Mouse (Mus musculus): ENCODE results near the gene Polr2m. TPM values are rescaled to one million over a fixed set of nuclear protein-coding genes. Genes with fewer than 3 reads are reported as not detected.

Polr2m gene
- polyA plus RNA-seq (2014; fragmentation: Nextera tagmentation; extraction: Ambion mirVana): 461 and 472 TPM in 2 replicates

- peak within 1 kb of the TSS; percentile 79 for H3K4me2 ChIP-seq (ENCODE audit: low read depth, low read length, severe bottlenecking)
- peaks cover 5% of the 10 kb centered on the region; the same call in 1 of the 2 replicates for H3K4me1 ChIP-seq (replicated peaks; ENCODE audit: control insufficient read depth, insufficient read depth, low read length)
- peak within 1 kb of the TSS; percentile 100 for H3K9ac ChIP-seq (ENCODE audit: low read length)
- under 1% methylated on average over 70 of the region's 70 CpGs for WGBS
- peak; percentile 97 for DNase-seq (ENCODE audit: low spot score)
- H3K27ac ChIP-seq (ENCODE audit: low read depth, low read length): peak within 1 kb of the TSS; percentile 86
- H3K27me3 ChIP-seq (ENCODE audit: control insufficient read depth, insufficient read depth, low read length): no peaks in the 10 kb centered on the region
- H3K36me3 ChIP-seq (ENCODE audit: control insufficient read depth, insufficient read depth, low read length): peaks cover 16% of the 10 kb centered on the region
- peak within 1 kb of the TSS; percentile 94 for H3K4me3 ChIP-seq (ENCODE audit: low read depth, low read length)
- no peaks in the 10 kb centered on the region for H3K9me3 ChIP-seq (ENCODE audit: control insufficient read depth, low read length)
- ATAC-seq (replicated peaks; ENCODE audit: low FRiP score): peak; percentile 96
These were observed at the start of gene Polr2m for GRCm38 (mm10) chr9:71485475-71486094. Gene Polr2m (minus strand): TSS chr9:71485935.

- Histone ChIP-seq H3K4me2 (ENCODE audit: low read depth, low read length, severe bottlenecking) (no peak overlapping the region), H3K4me3 (ENCODE audit: low read depth, low read length) (no peak overlapping the region), H3K27me3 (ENCODE audit: control insufficient read depth, insufficient read depth, low read length) (no peaks in the 10 kb centered on the region), H3K36me3 (ENCODE audit: control insufficient read depth, insufficient read depth, low read length) (no peaks in the 10 kb centered on the region), H3K27ac (ENCODE audit: low read depth, low read length) (no peak overlapping the region), H3K9me3 (ENCODE audit: control insufficient read depth, low read length) (no peaks in the 10 kb centered on the region), H3K4me1 (replicated peaks; ENCODE audit: control insufficient read depth, insufficient read depth, low read length) (no peaks in the 10 kb centered on the region), H3K9ac (ENCODE audit: low read length) (no peak overlapping the region)
- no peak for DNase-seq (ENCODE audit: low spot score)
- 94% methylated on average over 2 of the region's 2 CpGs for WGBS
- no peak for ATAC-seq (replicated peaks; ENCODE audit: low FRiP score)
These were observed 49.3 kb upstream of the Polr2m start for GRCm38 (mm10) chr9:71535036-71535435.

- Histone ChIP-seq H3K4me3 (ENCODE audit: low read depth, low read length) (no peak overlapping the region), H3K4me2 (ENCODE audit: low read depth, low read length, severe bottlenecking) (no peak overlapping the region)
- WGBS: 76% methylated on average over 2 of the region's 2 CpGs
These were observed 44.2 kb upstream of the Polr2m start for GRCm38 (mm10) chr9:71529960-71530359.

GRCm38 (mm10) chr9:71527438-71527837, 41.7 kb upstream of the Polr2m start:
- DNase-seq (ENCODE audit: low spot score) (no peak), ATAC-seq (replicated peaks; ENCODE audit: low FRiP score) (no peak)
- Histone ChIP-seq H3K27ac (ENCODE audit: low read depth, low read length) (no peak overlapping the region), H3K4me3 (ENCODE audit: low read depth, low read length) (no peak overlapping the region), H3K4me1 (replicated peaks; ENCODE audit: control insufficient read depth, insufficient read depth, low read length) (no peaks in the 10 kb centered on the region), H3K9ac (ENCODE audit: low read length) (no peak overlapping the region), H3K4me2 (ENCODE audit: low read depth, low read length, severe bottlenecking) (no peak overlapping the region), H3K27me3 (ENCODE audit: control insufficient read depth, insufficient read depth, low read length) (no peaks in the 10 kb centered on the region), H3K9me3 (ENCODE audit: control insufficient read depth, low read length) (no peaks in the 10 kb centered on the region), H3K36me3 (ENCODE audit: control insufficient read depth, insufficient read depth, low read length) (no peaks in the 10 kb centered on the region)
- 81% methylated on average over 9 of the region's 9 CpGs for WGBS

More at GRCm38 (mm10) chr9:71529960-71530359, 44.2 kb upstream of the Polr2m start:
- DNase-seq (ENCODE audit: low spot score) (no peak), ATAC-seq (replicated peaks; ENCODE audit: low FRiP score) (no peak)
- H3K4me1 ChIP-seq (replicated peaks; ENCODE audit: control insufficient read depth, insufficient read depth, low read length): no peaks in the 10 kb centered on the region
- no peaks in the 10 kb centered on the region for H3K36me3 ChIP-seq (ENCODE audit: control insufficient read depth, insufficient read depth, low read length)
- H3K27me3 ChIP-seq (ENCODE audit: control insufficient read depth, insufficient read depth, low read length): no peaks in the 10 kb centered on the region
- H3K9ac ChIP-seq (ENCODE audit: low read length): no peak overlapping the region
- no peak overlapping the region for H3K27ac ChIP-seq (ENCODE audit: low read depth, low read length)
- no peaks in the 10 kb centered on the region for H3K9me3 ChIP-seq (ENCODE audit: control insufficient read depth, low read length)

GRCm38 (mm10) chr9:71523901-71524300, 38.2 kb upstream of the Polr2m start:
- no peaks in the 10 kb centered on the region for H3K36me3 ChIP-seq (ENCODE audit: control insufficient read depth, insufficient read depth, low read length)
- 90% methylated on average over 4 of the region's 4 CpGs for WGBS
- no peak overlapping the region for H3K9ac ChIP-seq (ENCODE audit: low read length)
- no peaks in the 10 kb centered on the region for H3K27me3 ChIP-seq (ENCODE audit: control insufficient read depth, insufficient read depth, low read length)
- H3K4me3 ChIP-seq (ENCODE audit: low read depth, low read length): no peak overlapping the region
- H3K4me1 ChIP-seq (replicated peaks; ENCODE audit: control insufficient read depth, insufficient read depth, low read length): no peaks in the 10 kb centered on the region
- H3K27ac ChIP-seq (ENCODE audit: low read depth, low read length): no peak overlapping the region
- ATAC-seq (replicated peaks; ENCODE audit: low FRiP score) (no peak), DNase-seq (ENCODE audit: low spot score) (no peak)
- H3K9me3 ChIP-seq (ENCODE audit: control insufficient read depth, low read length): no peaks in the 10 kb centered on the region
- no peak overlapping the region for H3K4me2 ChIP-seq (ENCODE audit: low read depth, low read length, severe bottlenecking)

- Histone ChIP-seq H3K36me3 (ENCODE audit: control insufficient read depth, insufficient read depth, low read length) (no peaks in the 10 kb centered on the region), H3K4me3 (ENCODE audit: low read depth, low read length) (no peak overlapping the region), H3K9me3 (ENCODE audit: control insufficient read depth, low read length) (no peaks in the 10 kb centered on the region), H3K4me1 (replicated peaks; ENCODE audit: control insufficient read depth, insufficient read depth, low read length) (no peaks in the 10 kb centered on the region), H3K4me2 (ENCODE audit: low read depth, low read length, severe bottlenecking) (no peak overlapping the region), H3K27me3 (ENCODE audit: control insufficient read depth, insufficient read depth, low read length) (no peaks in the 10 kb centered on the region), H3K9ac (ENCODE audit: low read length) (no peak overlapping the region), H3K27ac (ENCODE audit: low read depth, low read length) (no peak overlapping the region)
- WGBS: 59% methylated on average over 3 of the region's 3 CpGs
- DNase-seq (ENCODE audit: low spot score) (no peak), ATAC-seq (replicated peaks; ENCODE audit: low FRiP score) (no peak)
These were observed 34.1 kb upstream of the Polr2m start for GRCm38 (mm10) chr9:71519836-71520235.

- ATAC-seq (replicated peaks; ENCODE audit: low FRiP score): no peak
- H3K9ac ChIP-seq (ENCODE audit: low read length): no peak overlapping the region
- H3K4me1 ChIP-seq (replicated peaks; ENCODE audit: control insufficient read depth, insufficient read depth, low read length): no peaks in the 10 kb centered on the region
- H3K9me3 ChIP-seq (ENCODE audit: control insufficient read depth, low read length): no peaks in the 10 kb centered on the region
- no peak overlapping the region for H3K27ac ChIP-seq (ENCODE audit: low read depth, low read length)
- H3K36me3 ChIP-seq (ENCODE audit: control insufficient read depth, insufficient read depth, low read length): no peaks in the 10 kb centered on the region
- H3K4me3 ChIP-seq (ENCODE audit: low read depth, low read length): no peak overlapping the region
- no peak overlapping the region for H3K4me2 ChIP-seq (ENCODE audit: low read depth, low read length, severe bottlenecking)
- no peak for DNase-seq (ENCODE audit: low spot score)
- H3K27me3 ChIP-seq (ENCODE audit: control insufficient read depth, insufficient read depth, low read length): no peaks in the 10 kb centered on the region
- WGBS: 90% methylated on average over 4 of the region's 4 CpGs
These were observed 31.8 kb upstream of the Polr2m start for GRCm38 (mm10) chr9:71517487-71517886.

- Histone ChIP-seq H3K4me3 (ENCODE audit: low read depth, low read length) (no peak overlapping the region), H3K36me3 (ENCODE audit: control insufficient read depth, insufficient read depth, low read length) (no peaks in the 10 kb centered on the region), H3K4me2 (ENCODE audit: low read depth, low read length, severe bottlenecking) (no peak overlapping the region), H3K27ac (ENCODE audit: low read depth, low read length) (no peak overlapping the region), H3K4me1 (replicated peaks; ENCODE audit: control insufficient read depth, insufficient read depth, low read length) (no peaks in the 10 kb centered on the region), H3K27me3 (ENCODE audit: control insufficient read depth, insufficient read depth, low read length) (no peaks in the 10 kb centered on the region), H3K9ac (ENCODE audit: low read length) (no peak overlapping the region), H3K9me3 (ENCODE audit: control insufficient read depth, low read length) (no peaks in the 10 kb centered on the region)
- 90% methylated on average over 4 of the region's 4 CpGs for WGBS
- ATAC-seq (replicated peaks; ENCODE audit: low FRiP score): no peak
- DNase-seq (ENCODE audit: low spot score): no peak
These were observed 30.1 kb upstream of the Polr2m start for GRCm38 (mm10) chr9:71515862-71516261.

GRCm38 (mm10) chr9:71513566-71513965, 27.8 kb upstream of the Polr2m start:
- no peak overlapping the region for H3K4me3 ChIP-seq (ENCODE audit: low read depth, low read length)
- no peaks in the 10 kb centered on the region for H3K27me3 ChIP-seq (ENCODE audit: control insufficient read depth, insufficient read depth, low read length)
- no peaks in the 10 kb centered on the region for H3K4me1 ChIP-seq (replicated peaks; ENCODE audit: control insufficient read depth, insufficient read depth, low read length)
- H3K36me3 ChIP-seq (ENCODE audit: control insufficient read depth, insufficient read depth, low read length): no peaks in the 10 kb centered on the region
- H3K27ac ChIP-seq (ENCODE audit: low read depth, low read length): no peak overlapping the region
- no peak for DNase-seq (ENCODE audit: low spot score)
- no peaks in the 10 kb centered on the region for H3K9me3 ChIP-seq (ENCODE audit: control insufficient read depth, low read length)
- no peak overlapping the region for H3K4me2 ChIP-seq (ENCODE audit: low read depth, low read length, severe bottlenecking)
- no peak for ATAC-seq (replicated peaks; ENCODE audit: low FRiP score)
- no peak overlapping the region for H3K9ac ChIP-seq (ENCODE audit: low read length)
- 86% methylated on average over 4 of the region's 4 CpGs for WGBS

Data from forebrain, embryonic 11.5 days (tissue).